Mouse (Mus musculus) stomach, postnatal 0 days (tissue): Measurements from ENCODE around the gene Hyal1. TPM values are rescaled to one million over a fixed set of nuclear protein-coding genes. Genes with fewer than 3 reads are reported as not detected.
A peak's percentile ranks its signal among the peaks of the same experiment; 100 is the strongest.

Experiments
- ATAC-seq: fragments of 200-750 bp; cut with Nextera tagmentation; 2 replicates; pipeline ENCODE4 v1.8.0; 2017; ENCODE audit not compliant: low FRiP score, low TSS enrichment
- DNase-seq: peaks from one replicate; pipeline ENCODE4 v3.0.0-alpha.2; 2016; ENCODE audit warnings: low spot score
- H3K27ac ChIP-seq: fragments of 300-500 bp; sonication (generic); replicated peaks from 2 replicates; pipeline ENCODE4 v1.5.1; 2014; ENCODE audit warnings: mild to moderate bottlenecking, control low read depth
- H3K27me3 ChIP-seq: fragments of 300-500 bp; sonication (generic); 2 replicates; pipeline ENCODE4 v1.6.1; 2014; ENCODE audit warnings: low read length; ENCODE audit not compliant: control insufficient read depth, insufficient read depth
- H3K36me3 ChIP-seq: fragments of 300-500 bp; sonication (generic); 2 replicates; pipeline ENCODE4 v1.6.1; 2014; ENCODE audit warnings: low read length, mixed read lengths; ENCODE audit not compliant: control insufficient read depth, insufficient read depth
- H3K4me1 ChIP-seq: fragments of 300-500 bp; sonication (generic); replicated peaks from 2 replicates; pipeline ENCODE4 v1.6.1; 2014; ENCODE audit warnings: antibody characterized with exemption; ENCODE audit not compliant: control insufficient read depth, insufficient read depth
- H3K4me2 ChIP-seq: fragments of 300-500 bp; sonication (generic); replicated peaks from 2 replicates; pipeline ENCODE4 v1.6.1; 2014; ENCODE audit warnings: low read depth, mild to moderate bottlenecking, control low read depth, moderate library complexity
- H3K4me3 ChIP-seq: fragments of 300-500 bp; sonication (generic); 2 replicates; pipeline ENCODE4 v1.5.1; 2014; ENCODE audit warnings: low read depth, low read length, control low read depth
- H3K9ac ChIP-seq: fragments of 300-500 bp; sonication (generic); 2 replicates; pipeline ENCODE4 v1.6.1; 2014; ENCODE audit warnings: mild to moderate bottlenecking, low read length, control low read depth, mixed read lengths
- H3K9me3 ChIP-seq: fragments of 300-500 bp; sonication (generic); 2 replicates; pipeline ENCODE4 v1.6.1; 2016; ENCODE audit warnings: low read length; ENCODE audit not compliant: control insufficient read depth
- CTCF ChIP-seq: IDR thresholded peaks from 2 replicates; pipeline ENCODE4 v1.5.1; 2016; ENCODE audit warnings: antibody characterized with exemption, low read depth, mild to moderate bottlenecking, moderate library complexity
- EP300 ChIP-seq: optimal IDR thresholded peaks from 2 replicates; pipeline ENCODE3; 2016; ENCODE audit warnings: antibody characterized with exemption
- WGBS: fragments of 180-500 bp; shearing (Covaris S2); extraction: QIAGEN DNeasy Blood & Tissue Kit; methylation state at CpG from one replicate; pipeline ENCODE4 v1.1.7; 2014; 5-methylcytosine and 5-hydroxymethylcytosine counted together
- polyA plus RNA-seq: library from polyadenylated mRNA; unstranded; fragments of >200 nt; fragmentation: Nextera tagmentation; extraction: Ambion mirVana; gene quantifications from 2 replicates; pipeline ENCODE4 v1.2.1, GENCODE M21; 2015

Hyal1 gene
- polyA plus RNA-seq, 1 experiment from 2014 or later, result 7.2 TPM

- Histone ChIP-seq H3K9me3 (no peaks in the 10 kb centered on the region), H3K36me3 (peaks cover 30% of the 10 kb centered on the region), H3K4me1 (peaks cover 4% of the 10 kb centered on the region), H3K9ac (no peak overlapping the region), H3K4me3 (no peak overlapping the region), H3K4me2 (peak overlapping the region; percentile 29; the same call in 1 of the 2 replicates), H3K27ac (peak overlapping the region; percentile 89), H3K27me3 (no peaks in the 10 kb centered on the region)
- no peak for TF ChIP-seq EP300
- no peak for TF ChIP-seq CTCF
- peak; percentile 27; the same call in 1 of the 2 replicates for ATAC-seq
- peak; percentile 68 for DNase-seq
- WGBS, result 78% methylated on average over 6 of the region's 6 CpGs
Measured at GRCm38 (mm10) chr9:107590773-107591060, 14.0 kb downstream of the Hyal1 start.

DNA sequence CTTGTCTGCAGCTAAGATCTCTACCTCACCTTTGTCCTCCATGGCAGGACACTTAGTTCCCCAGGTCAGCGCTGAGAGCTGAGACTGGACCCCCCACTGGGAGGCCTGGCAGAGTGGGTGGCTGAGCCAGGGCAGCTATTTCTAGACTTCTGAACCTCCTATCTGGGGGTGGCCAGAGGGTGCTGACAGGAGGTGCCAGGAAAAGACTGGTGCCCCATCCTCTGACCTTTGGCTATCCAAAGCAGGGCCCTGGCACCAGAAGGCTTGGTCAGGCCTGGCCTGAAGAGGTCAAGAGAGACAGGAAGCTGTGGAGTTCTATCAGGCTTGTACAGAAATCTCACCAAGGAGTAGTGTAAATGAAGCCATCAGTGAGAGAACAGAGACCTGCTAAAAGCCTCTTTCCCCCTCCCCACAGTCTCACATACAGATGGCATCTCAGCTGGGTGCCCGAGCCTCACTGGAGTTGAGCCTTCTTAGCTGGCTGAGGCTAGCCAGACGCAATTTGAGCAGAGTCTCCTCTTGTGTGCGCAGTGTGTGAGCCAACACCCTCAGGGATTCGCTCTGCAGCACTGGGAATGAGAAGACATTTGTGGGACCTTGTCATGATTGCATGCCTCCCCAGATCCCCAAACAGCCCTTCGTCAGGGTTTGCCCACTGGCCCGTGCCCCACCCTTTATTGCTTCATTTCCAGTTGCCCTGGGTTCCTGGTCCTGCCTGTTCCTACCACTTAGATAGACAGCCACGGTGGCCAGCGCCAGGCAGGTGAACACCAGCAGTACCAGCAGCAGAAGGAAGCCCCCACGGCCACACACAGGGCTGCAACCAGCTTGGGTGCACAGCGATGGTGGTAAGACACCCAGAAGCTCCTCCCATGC, 16.6 kb downstream of the Hyal1 start:
- DNase-seq, result no peak
- H3K4me1 ChIP-seq, result peaks cover 2% of the 10 kb centered on the region
- no peaks in the 10 kb centered on the region for H3K27me3 ChIP-seq
- 78% methylated on average over 11 of the region's 11 CpGs for WGBS
- H3K36me3 ChIP-seq, result peaks cover 30% of the 10 kb centered on the region
- no peak overlapping the region for H3K27ac ChIP-seq
- no peak overlapping the region for H3K4me3 ChIP-seq
- H3K4me2 ChIP-seq, result no peak overlapping the region
- TF ChIP-seq CTCF (no peak), EP300 (no peak)
- no peak for ATAC-seq
- no peaks in the 10 kb centered on the region for H3K9me3 ChIP-seq
- no peak overlapping the region for H3K9ac ChIP-seq

- Histone ChIP-seq H3K4me1 (no peaks in the 10 kb centered on the region), H3K4me3 (no peak overlapping the region), H3K9ac (no peak overlapping the region), H3K27me3 (no peaks in the 10 kb centered on the region), H3K4me2 (no peak overlapping the region), H3K9me3 (no peaks in the 10 kb centered on the region), H3K27ac (no peak overlapping the region), H3K36me3 (peaks cover 30% of the 10 kb centered on the region)
- WGBS, result 69% methylated on average over 8 of the region's 8 CpGs
- ATAC-seq, result no peak
- TF ChIP-seq EP300 (no peak), CTCF (no peak)
- no peak for DNase-seq
Measured at GRCm38 (mm10) chr9:107594281-107595062, 17.7 kb downstream of the Hyal1 start.

- H3K27me3 ChIP-seq, result no peaks in the 10 kb centered on the region
- H3K4me1 ChIP-seq, result no peaks in the 10 kb centered on the region
- no peak overlapping the region for H3K27ac ChIP-seq
- no peak for DNase-seq
- H3K4me2 ChIP-seq, result no peak overlapping the region
- H3K36me3 ChIP-seq, result peaks cover 13% of the 10 kb centered on the region
- 80% methylated on average over 11 of the region's 11 CpGs for WGBS
- no peak for ATAC-seq
- no peaks in the 10 kb centered on the region for H3K9me3 ChIP-seq
- H3K4me3 ChIP-seq, result no peak overlapping the region
- H3K9ac ChIP-seq, result no peak overlapping the region
- TF ChIP-seq EP300 (no peak), CTCF (no peak)
Measured at GRCm38 (mm10) chr9:107596619-107597569, 20.2 kb downstream of the Hyal1 start.

DNA sequence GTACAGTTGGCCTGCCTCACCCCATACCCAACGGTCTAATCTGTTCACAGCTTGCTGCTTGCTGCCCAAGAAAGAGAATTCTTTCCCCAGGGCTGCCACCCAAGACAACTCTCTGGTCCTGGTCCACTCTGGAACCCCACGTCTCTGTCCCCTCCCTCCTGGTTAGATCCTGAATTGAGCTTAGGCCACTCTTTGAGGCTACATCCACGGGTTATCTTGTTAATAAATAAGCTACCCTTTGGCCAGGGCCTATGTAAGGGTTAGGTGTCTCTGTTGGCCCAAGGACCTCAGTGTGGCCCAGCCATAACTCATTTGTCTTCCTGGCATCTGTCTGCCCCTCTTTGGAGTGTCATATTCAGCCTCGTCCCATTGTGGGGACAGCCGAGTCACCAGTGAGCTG, 21.7 kb downstream of the Hyal1 start:
- no peak overlapping the region for H3K27ac ChIP-seq
- H3K4me2 ChIP-seq, result no peak overlapping the region
- H3K4me3 ChIP-seq, result no peak overlapping the region
- no peak for TF ChIP-seq EP300
- WGBS, result 64% methylated on average over 5 of the region's 5 CpGs
- no peaks in the 10 kb centered on the region for H3K4me1 ChIP-seq
- ATAC-seq (no peak), DNase-seq (no peak)
- H3K36me3 ChIP-seq, result peaks cover 5% of the 10 kb centered on the region; the same call in 1 of the 2 replicates
- H3K9ac ChIP-seq, result no peak overlapping the region; the same call in 1 of the 2 replicates
- no peaks in the 10 kb centered on the region for H3K9me3 ChIP-seq
- H3K27me3 ChIP-seq, result no peaks in the 10 kb centered on the region
